Mouse (Mus musculus) ES-Bruce4 (cell line): ENCODE results near the gene Mrpl33. TPM values are rescaled to one million over a fixed set of nuclear protein-coding genes. Genes with fewer than 3 reads are reported as not detected.
"Not testable (repeated sequence)": the region's sequence is repeated elsewhere in the genome, so short reads cannot be mapped to it uniquely, and the experiment has no call there.

Experiments
- H3K27ac ChIP-seq: 2 replicates; pipeline ENCODE4 v1.5.1; 2012; ENCODE audit warnings: low read length, inconsistent platforms; ENCODE audit not compliant: insufficient read depth
- H3K27me3 ChIP-seq: 2 replicates; pipeline ENCODE4 v1.6.1; 2012; ENCODE audit warnings: mild to moderate bottlenecking, low read length, inconsistent platforms; ENCODE audit not compliant: control insufficient read depth, poor library complexity, insufficient read depth, severe bottlenecking
- H3K36me3 ChIP-seq: 2 replicates; pipeline ENCODE4 v1.6.1; 2012; ENCODE audit warnings: inconsistent platforms, mild to moderate bottlenecking, low read length, moderate library complexity; ENCODE audit not compliant: control insufficient read depth, poor library complexity, insufficient read depth, severe bottlenecking
- H3K4me1 ChIP-seq: one replicate; pipeline ENCODE4 v1.8.1; 2011; ENCODE audit warnings: low read length; ENCODE audit not compliant: control insufficient read depth, insufficient read depth
- H3K4me3 ChIP-seq: 2 replicates; pipeline ENCODE4 v1.5.1; 2011; ENCODE audit warnings: low read depth, mild to moderate bottlenecking, low read length
- H3K9ac ChIP-seq: 2 replicates; pipeline ENCODE4 v1.6.1; 2012; ENCODE audit warnings: low read depth, mild to moderate bottlenecking, inconsistent platforms; ENCODE audit not compliant: poor library complexity, severe bottlenecking
- H3K9me3 ChIP-seq: replicated peaks from 2 replicates; pipeline ENCODE4 v1.6.1; 2012; ENCODE audit warnings: mild to moderate bottlenecking, low read length, inconsistent platforms; ENCODE audit not compliant: control insufficient read depth, poor library complexity, insufficient read depth, severe bottlenecking
- CTCF ChIP-seq: IDR thresholded peaks from one replicate; pipeline ENCODE4 v1.8.1; 2011; ENCODE audit warnings: low read depth, low read length
- EP300 ChIP-seq: IDR thresholded peaks from 2 replicates; pipeline ENCODE4 v1.6.1; 2011; ENCODE audit warnings: low read depth, low read length; ENCODE audit not compliant: insufficient read depth
- POLR2A ChIP-seq: IDR thresholded peaks from one replicate; pipeline ENCODE4 v1.8.1; 2011; ENCODE audit warnings: low read length; ENCODE audit not compliant: insufficient read depth
- polyA plus RNA-seq: library from polyadenylated mRNA; stranded (reverse); fragments of >200 nt; gene quantifications from 2 replicates; pipeline ENCODE4 v1.2.4, GENCODE M21; 2011; ENCODE audit warnings: low read depth; ENCODE audit not compliant: missing spikeins, insufficient read depth, insufficient read length

Mrpl33 gene
- polyA plus RNA-seq, 1 experiment, result 161 TPM

DNA sequence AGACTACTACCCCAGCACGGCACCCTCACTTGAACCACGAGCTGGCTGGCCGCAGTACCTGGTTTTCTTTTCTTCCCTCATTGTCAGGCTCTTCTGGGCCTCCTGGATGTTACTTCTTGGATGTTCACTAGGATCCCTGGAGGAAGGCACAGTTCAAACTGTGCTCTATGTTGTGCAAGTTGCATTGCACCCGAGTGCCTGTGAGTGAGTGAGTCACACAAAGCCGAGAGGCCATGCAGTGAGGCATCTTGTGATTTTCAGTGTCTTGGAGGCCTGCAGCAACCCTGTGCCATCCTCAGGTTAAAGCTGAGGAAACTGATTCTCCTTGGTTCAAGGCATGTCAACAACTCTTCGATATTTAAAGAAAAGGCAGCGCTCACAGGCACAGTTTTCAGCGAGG lies 31.8 kb downstream of the Mrpl33 start:
- peaks cover 12% of the 10 kb centered on the region for H3K4me1 ChIP-seq
- H3K9ac ChIP-seq, result 0 out of 2 replicates have a peak overlapping the region, but pooled peaks have one; percentile 1
- no peaks in the 10 kb centered on the region for H3K9me3 ChIP-seq
- H3K36me3 ChIP-seq, result no peaks in the 10 kb centered on the region
- H3K4me3 ChIP-seq, result no peak overlapping the region
- H3K27ac ChIP-seq, result peak overlapping the region; percentile 81
- H3K27me3 ChIP-seq, result no peaks in the 10 kb centered on the region
- TF ChIP-seq CTCF (no peak), EP300 (no peak), POLR2A (no peak)

DNA sequence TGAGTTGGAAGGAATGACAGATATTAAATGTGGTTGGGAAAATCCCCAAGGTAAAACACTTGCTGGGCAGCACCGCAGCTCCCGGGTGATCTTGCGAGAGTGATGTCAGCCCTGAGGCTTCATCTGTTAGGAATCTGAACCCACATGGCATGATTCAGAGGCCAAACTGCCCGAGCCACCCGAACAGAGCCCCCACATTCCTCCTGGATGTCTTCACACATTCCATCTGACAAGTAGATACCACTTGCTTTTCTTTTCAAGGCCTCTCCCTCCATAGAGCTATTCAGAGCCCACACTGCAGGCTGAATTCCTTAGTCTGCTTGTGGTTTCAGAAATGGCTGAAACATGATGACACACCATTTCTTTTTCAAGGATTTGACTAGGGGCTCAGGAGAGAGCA lies 33.3 kb downstream of the Mrpl33 start:
- H3K9ac ChIP-seq, result peak overlapping the region; percentile 36
- no peak overlapping the region for H3K4me3 ChIP-seq
- no peak for TF ChIP-seq CTCF
- no peak for TF ChIP-seq EP300
- TF ChIP-seq POLR2A, result no peak
- no peaks in the 10 kb centered on the region for H3K36me3 ChIP-seq
- no peaks in the 10 kb centered on the region for H3K9me3 ChIP-seq
- H3K27me3 ChIP-seq, result no peaks in the 10 kb centered on the region
- peak overlapping the region; percentile 69 for H3K27ac ChIP-seq
- peaks cover 13% of the 10 kb centered on the region for H3K4me1 ChIP-seq

DNA sequence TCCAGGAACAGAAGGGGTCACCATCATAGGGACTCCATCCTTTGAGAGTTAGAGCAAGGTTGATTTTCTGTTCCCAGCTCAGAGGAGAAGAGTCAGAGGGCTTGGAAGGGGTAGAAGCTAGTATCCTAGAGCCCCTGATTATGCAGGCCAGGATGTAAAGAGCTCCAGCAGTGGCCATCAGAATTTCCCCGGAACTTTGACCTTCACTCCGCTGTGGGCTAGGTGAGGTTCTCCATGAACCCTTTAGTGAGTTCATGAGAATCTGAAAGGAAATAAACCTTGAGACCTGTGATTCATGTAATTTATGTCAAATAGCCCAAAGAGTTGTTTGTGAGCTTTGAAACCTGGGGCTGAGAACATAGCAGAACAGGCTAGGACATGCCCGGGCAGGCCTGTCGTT lies 34.4 kb downstream of the Mrpl33 start:
- H3K27ac ChIP-seq, result peak overlapping the region; percentile 69
- H3K4me3 ChIP-seq, H3K27me3 ChIP-seq, H3K36me3 ChIP-seq, H3K9me3 ChIP-seq: not testable (repeated sequence)
- H3K9ac ChIP-seq, result peak overlapping the region; percentile 36
- peaks cover 16% of the 10 kb centered on the region for H3K4me1 ChIP-seq

DNA sequence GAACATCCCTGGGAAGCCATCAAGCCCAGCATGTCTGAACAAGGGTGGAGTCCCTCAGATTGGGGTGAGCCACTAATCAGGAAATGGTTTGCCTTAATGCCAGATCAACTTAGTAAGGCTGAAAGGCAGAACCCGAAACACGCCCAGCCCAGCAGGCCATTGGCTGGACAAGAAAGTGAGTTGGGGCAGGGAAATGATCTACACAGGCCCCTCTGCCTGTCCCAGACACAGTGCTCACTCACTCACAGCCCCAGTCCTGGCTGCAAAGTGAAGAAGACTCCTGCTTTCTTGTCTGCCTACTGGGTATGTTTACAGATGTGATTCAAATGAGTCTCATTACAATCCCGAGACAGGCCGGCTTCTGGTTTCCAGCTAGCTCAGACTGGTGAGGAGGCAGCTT lies 37.4 kb downstream of the Mrpl33 start:
- H3K36me3 ChIP-seq, result no peaks in the 10 kb centered on the region
- peak overlapping the region; percentile 99 for H3K27ac ChIP-seq
- TF ChIP-seq EP300 (peak; percentile 70; the same call in 1 of the 2 replicates), POLR2A (no peak)
- H3K9ac ChIP-seq, result no peak overlapping the region
- no peaks in the 10 kb centered on the region for H3K9me3 ChIP-seq
- no peaks in the 10 kb centered on the region for H3K27me3 ChIP-seq
- peaks cover 15% of the 10 kb centered on the region for H3K4me1 ChIP-seq
- H3K4me3 ChIP-seq, result no peak overlapping the region

DNA sequence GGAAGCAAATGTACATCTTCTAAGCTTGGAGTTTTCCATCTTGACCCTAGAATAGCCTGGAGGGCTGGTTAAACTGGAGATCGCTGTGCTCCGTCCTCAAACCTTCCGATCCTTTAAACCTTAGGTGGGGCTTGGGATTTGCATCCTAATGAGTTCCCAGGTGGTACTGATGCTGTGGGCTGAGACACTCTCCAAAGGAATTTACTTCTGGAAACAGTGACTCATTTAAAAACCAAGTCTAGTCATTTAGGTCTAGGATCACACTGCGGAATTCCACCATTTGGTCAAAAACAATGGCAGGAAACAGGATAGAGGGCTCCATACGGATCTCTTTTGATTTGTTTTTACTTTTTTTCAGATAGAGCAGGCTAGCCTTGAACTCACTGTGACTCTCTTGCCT lies 37.9 kb downstream of the Mrpl33 start:
- no peak overlapping the region for H3K4me3 ChIP-seq
- H3K27me3 ChIP-seq, result no peaks in the 10 kb centered on the region
- no peak for TF ChIP-seq CTCF
- no peak for TF ChIP-seq EP300
- no peak for TF ChIP-seq POLR2A
- no peaks in the 10 kb centered on the region for H3K9me3 ChIP-seq
- H3K27ac ChIP-seq, result peak overlapping the region; percentile 99
- peaks cover 15% of the 10 kb centered on the region for H3K4me1 ChIP-seq
- no peaks in the 10 kb centered on the region for H3K36me3 ChIP-seq
- peak overlapping the region; percentile 65 for H3K9ac ChIP-seq

DNA sequence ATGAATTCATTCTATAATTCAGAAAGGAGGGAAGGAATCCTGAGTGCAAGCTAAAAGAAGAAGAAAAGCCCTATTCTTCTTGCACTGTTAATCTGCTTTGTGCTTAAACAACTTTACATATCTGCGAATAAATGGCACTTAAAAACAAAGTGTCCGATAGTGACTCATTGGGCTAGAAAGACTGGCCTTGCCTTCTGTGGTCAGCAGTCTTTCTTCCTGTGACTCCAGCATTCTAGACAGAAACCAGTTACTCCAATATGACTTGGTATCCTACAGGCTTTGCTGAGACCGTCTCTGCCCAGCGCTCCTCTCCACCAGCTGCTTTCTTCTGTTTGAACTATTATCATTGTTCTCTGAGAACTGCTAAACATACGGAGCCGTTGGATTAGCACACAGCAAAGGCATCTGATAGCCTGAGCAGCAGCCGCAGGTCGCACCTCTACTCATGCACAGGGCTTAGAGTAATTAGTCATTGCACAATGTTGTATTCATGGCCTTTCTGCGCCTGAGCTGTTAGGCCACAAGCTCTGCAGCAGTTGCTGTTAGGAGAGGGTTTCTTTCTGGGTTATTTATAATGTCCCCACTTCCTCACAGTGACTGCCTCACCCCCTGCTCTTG lies 40.0 kb downstream of the Mrpl33 start:
- no peak overlapping the region for H3K4me3 ChIP-seq
- H3K9ac ChIP-seq, result peak overlapping the region; percentile 30; the same call in 1 of the 2 replicates
- no peaks in the 10 kb centered on the region for H3K36me3 ChIP-seq
- no peaks in the 10 kb centered on the region for H3K9me3 ChIP-seq
- H3K4me1 ChIP-seq, result peaks cover 11% of the 10 kb centered on the region
- TF ChIP-seq POLR2A (no peak), EP300 (no peak), CTCF (no peak)
- H3K27me3 ChIP-seq, result no peaks in the 10 kb centered on the region
- H3K27ac ChIP-seq, result peak overlapping the region; percentile 99

DNA sequence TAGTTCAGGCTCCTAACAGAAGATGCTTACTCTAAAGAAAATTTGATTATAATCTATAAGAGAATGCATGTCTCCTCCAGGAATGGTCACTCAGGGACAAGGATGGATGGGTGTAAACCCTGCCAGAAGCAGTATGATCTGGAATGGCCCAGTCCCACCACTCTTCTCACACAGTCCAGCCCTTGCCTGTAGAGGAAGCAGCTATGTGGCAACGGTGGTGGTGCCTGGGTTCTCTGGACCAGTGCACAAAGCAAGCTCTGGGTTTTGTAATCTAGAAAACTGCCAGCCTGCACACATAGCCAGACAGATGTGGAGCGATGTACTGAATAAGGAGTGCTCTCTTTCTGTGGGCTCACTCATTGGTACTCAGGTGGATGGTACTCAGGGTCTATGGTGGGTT lies 43.8 kb downstream of the Mrpl33 start:
- H3K9ac ChIP-seq, result no peak overlapping the region
- H3K9me3 ChIP-seq, result no peaks in the 10 kb centered on the region
- TF ChIP-seq CTCF, result no peak
- no peaks in the 10 kb centered on the region for H3K27me3 ChIP-seq
- H3K27ac ChIP-seq, result no peak overlapping the region
- H3K4me3 ChIP-seq, result no peak overlapping the region
- H3K4me1 ChIP-seq, result peaks cover 8% of the 10 kb centered on the region
- H3K36me3 ChIP-seq, result no peaks in the 10 kb centered on the region
